Mouse (Mus musculus): ENCODE data around the gene Cd177. TPM values are rescaled to one million over a fixed set of nuclear protein-coding genes. Genes with fewer than 3 reads are reported as not detected.
"Not testable (repeated sequence)": the region's sequence is repeated elsewhere in the genome, so short reads cannot be mapped to it uniquely, and the experiment has no call there.

The Cd177 gene
- not detected in 2 replicates for polyA plus RNA-seq (2016; fragmentation: Nextera tagmentation; extraction: Ambion mirVana)

DNA sequence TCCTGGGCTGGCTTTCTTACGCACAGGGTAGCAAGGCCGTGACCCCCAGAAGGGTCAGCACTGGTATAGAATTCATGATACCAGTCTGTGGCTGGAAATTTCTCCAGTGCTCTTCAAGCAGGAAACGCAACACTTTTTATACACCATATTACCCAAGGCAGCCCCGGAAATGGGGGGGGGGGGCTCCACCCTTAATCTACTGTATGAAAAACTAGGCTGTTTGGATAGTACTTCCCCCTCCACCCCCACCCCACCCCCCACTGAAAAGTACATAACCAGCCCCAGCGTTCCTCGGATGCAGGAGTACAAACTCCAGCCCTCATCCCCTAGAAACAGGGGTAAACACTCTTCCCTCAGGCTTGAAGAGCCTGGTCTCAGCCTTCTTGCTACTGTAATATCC lies at the start of gene Cd177:
Gene Cd177, minus strand, starts transcription at position 101 of the 400 bp plus-strand sequence.
- Histone ChIP-seq H3K4me1 (no peaks in the 10 kb centered on the region), H3K27me3 (ENCODE audit: low read depth, poor library complexity, severe bottlenecking) (no peaks in the 10 kb centered on the region), H3K36me3 (no peaks in the 10 kb centered on the region), H3K27ac (no peak within 1 kb of the TSS), H3K4me3 (no peak within 1 kb of the TSS), H3K9me3 (replicated peaks) (no peaks in the 10 kb centered on the region)
- no peak for DNase-seq (ENCODE audit: low spot score)
- WGBS: 84% methylated on average over 6 of the region's 6 CpGs

DNA sequence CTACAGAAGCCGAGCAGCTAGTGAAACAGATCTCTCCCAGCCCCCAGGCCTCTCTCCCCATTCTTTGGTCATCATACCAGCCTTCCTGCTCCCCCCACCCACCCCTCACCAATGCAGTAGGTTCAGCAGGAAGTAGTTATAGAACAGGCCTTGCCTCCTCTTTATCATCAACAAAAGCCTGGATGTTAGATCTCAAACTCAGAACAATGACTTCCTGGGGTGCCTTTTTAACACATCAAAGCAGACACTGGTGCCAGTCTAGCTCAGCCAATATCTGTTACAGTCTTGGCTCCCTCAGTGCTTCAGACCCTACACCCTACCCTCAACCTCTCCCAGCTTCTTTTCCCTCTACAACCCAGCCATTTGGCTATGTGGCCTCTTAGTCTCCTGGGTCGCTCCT lies 48.9 kb upstream of the Cd177 start:
- H3K9me3 ChIP-seq (replicated peaks): no peaks in the 10 kb centered on the region
- no peaks in the 10 kb centered on the region for H3K27me3 ChIP-seq (ENCODE audit: low read depth, poor library complexity, severe bottlenecking)
- 25% methylated on average over 2 of the region's 2 CpGs for WGBS
- DNase-seq (ENCODE audit: low spot score): no peak
- no peak overlapping the region for H3K4me3 ChIP-seq
- H3K36me3 ChIP-seq: no peaks in the 10 kb centered on the region
- no peak overlapping the region for H3K27ac ChIP-seq
- no peaks in the 10 kb centered on the region for H3K4me1 ChIP-seq

DNA sequence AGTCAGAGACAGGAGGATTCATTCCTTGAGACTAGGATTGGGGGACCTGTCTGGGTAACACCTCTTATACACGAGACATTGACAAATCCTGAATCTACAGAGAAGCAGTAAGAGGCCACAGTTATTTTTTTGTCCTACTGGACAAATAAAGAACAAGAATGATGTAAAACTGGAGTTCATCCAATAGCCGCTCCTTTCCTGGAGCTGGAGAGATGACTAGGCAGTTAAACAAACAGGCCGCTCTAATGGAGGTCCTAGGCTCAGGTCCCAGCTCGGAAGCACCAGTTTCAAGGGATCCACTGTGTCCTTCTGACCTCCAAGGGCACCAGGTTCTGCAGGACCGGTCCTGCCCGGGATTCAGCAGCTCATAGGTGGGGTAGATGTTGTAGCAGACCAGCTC lies 44.7 kb upstream of the Cd177 start:
- Histone ChIP-seq H3K9me3 (replicated peaks) (no peaks in the 10 kb centered on the region), H3K4me1 (no peaks in the 10 kb centered on the region), H3K4me3 (no peak overlapping the region), H3K27ac (no peak overlapping the region), H3K27me3 (ENCODE audit: low read depth, poor library complexity, severe bottlenecking) (no peaks in the 10 kb centered on the region), H3K36me3 (no peaks in the 10 kb centered on the region)
- DNase-seq (ENCODE audit: low spot score): no peak
- WGBS: 73% methylated on average over 6 of the region's 6 CpGs

DNA sequence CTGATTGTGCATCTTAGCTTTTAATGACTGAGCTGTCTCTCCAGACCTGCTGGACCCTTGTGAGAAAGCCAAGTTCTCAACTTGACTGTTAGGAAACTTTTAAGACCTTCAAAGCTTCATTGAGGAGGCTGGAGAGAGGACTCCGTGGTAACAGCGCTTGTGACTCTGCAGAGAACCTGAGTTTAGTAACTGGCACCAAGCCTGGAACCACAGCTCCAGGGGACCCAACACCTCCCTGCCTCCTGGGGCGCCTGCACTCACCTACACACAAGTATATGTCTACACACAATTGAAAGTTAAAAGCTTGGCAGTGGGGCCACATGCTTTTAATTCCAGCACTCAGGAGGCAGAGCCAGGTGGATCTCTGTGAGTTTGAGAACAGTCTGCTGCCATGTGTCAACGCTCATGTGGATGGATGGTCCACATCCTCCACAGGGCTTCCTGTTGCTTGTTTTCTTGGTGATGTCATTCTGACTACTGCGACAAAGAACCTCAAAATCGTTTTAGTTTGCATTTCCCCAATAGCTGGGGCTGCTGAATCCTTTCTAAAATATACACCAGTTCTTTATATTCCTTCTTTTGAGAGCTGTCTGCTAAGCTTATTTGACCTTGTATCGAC lies 42.1 kb upstream of the Cd177 start:
- no peak overlapping the region for H3K4me3 ChIP-seq
- H3K4me1 ChIP-seq: no peaks in the 10 kb centered on the region
- H3K36me3 ChIP-seq: no peaks in the 10 kb centered on the region
- 74% methylated on average over 7 of the region's 7 CpGs for WGBS
- no peak for DNase-seq (ENCODE audit: low spot score)
- no peak overlapping the region for H3K27ac ChIP-seq
- H3K9me3 ChIP-seq (replicated peaks): no peaks in the 10 kb centered on the region
- H3K27me3 ChIP-seq (ENCODE audit: low read depth, poor library complexity, severe bottlenecking): no peaks in the 10 kb centered on the region

DNA sequence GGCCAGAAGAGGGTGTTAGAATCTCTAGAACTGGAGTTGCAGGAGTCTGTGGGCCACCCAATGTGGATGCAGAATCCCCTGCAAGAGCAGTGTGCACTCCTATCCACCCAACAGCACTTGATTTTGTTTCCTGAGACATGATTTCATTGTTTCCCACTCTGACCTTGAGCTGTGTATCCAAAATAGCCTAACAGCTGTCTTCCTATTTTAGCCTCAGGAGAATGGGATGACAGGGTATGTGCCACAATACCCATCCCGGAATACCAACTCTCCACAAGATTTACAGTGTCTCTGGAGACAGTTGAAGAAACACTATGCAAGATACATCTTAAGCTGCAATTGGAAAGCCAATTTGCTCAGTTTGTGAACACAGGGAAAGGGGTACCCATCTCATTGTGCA lies 37.8 kb upstream of the Cd177 start:
- Histone ChIP-seq H3K27ac (no peak overlapping the region), H3K27me3 (ENCODE audit: low read depth, poor library complexity, severe bottlenecking) (no peaks in the 10 kb centered on the region), H3K4me3 (no peak overlapping the region), H3K36me3 (no peaks in the 10 kb centered on the region), H3K9me3 (replicated peaks) (0 out of 2 replicates have a peak, but pooled peaks cover 2% of the 10 kb centered on the region), H3K4me1 (no peaks in the 10 kb centered on the region)
- DNase-seq (ENCODE audit: low spot score): no peak
- 88% methylated on average over 1 of the region's 1 CpGs for whole genome bisulfite sequencing

DNA sequence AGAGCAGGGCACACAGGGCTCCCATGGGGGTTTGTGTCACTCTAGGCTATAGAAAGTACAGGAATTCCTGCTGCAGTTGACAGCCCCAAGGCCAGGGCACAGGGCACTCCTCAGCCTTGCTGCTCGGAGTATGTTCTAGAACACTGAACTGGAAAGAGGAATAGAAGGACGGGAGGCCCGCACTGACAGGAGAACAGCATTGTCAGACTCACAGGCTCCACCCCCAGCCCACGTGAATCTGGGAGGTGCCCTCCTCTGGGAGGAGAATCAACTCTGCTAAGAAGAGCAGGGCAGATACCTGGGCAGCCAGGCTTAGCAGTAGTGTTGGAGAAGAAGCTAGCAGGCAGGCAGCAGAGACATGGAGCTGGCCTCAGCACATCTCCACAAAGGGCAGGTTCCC lies 16.8 kb upstream of the Cd177 start, which contains the start of gene Ceacam10:
Gene Ceacam10, plus strand, starts transcription at position 289 of the 400 bp plus-strand sequence.
- not testable (repeated sequence) for H3K27me3 ChIP-seq (ENCODE audit: low read depth, poor library complexity, severe bottlenecking); H3K36me3 ChIP-seq; H3K4me1 ChIP-seq; H3K9me3 ChIP-seq (replicated peaks); H3K4me3 ChIP-seq; H3K27ac ChIP-seq; DNase-seq (ENCODE audit: low spot score)
- 39% methylated on average over 4 of the region's 4 CpGs for whole genome bisulfite sequencing

DNA sequence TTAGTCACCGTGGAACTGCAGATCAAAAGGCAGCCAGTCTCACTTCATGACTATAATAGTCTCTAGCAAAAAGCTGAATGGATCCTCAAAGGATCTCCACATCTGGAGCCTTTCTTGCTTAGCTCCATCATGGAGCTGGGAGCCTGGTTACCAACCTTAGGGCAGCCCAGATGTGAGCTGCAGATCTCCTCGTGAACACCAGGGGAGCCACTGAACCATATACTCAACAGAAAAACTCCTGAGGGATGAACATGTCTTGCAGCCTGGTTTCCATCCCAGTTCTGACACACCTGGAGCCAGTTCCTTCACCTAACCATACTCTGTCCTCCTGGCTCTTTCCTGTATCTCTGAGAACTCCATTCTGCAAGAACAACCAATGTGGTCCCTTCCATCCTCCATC lies 16.0 kb upstream of the Cd177 start:
- Histone ChIP-seq H3K36me3 (no peaks in the 10 kb centered on the region), H3K27me3 (ENCODE audit: low read depth, poor library complexity, severe bottlenecking) (no peaks in the 10 kb centered on the region), H3K27ac (no peak overlapping the region), H3K9me3 (replicated peaks) (no peaks in the 10 kb centered on the region), H3K4me3 (no peak overlapping the region), H3K4me1 (no peaks in the 10 kb centered on the region)
- WGBS: 78% methylated on average over 2 of the region's 2 CpGs
- no peak for DNase-seq (ENCODE audit: low spot score)

DNA sequence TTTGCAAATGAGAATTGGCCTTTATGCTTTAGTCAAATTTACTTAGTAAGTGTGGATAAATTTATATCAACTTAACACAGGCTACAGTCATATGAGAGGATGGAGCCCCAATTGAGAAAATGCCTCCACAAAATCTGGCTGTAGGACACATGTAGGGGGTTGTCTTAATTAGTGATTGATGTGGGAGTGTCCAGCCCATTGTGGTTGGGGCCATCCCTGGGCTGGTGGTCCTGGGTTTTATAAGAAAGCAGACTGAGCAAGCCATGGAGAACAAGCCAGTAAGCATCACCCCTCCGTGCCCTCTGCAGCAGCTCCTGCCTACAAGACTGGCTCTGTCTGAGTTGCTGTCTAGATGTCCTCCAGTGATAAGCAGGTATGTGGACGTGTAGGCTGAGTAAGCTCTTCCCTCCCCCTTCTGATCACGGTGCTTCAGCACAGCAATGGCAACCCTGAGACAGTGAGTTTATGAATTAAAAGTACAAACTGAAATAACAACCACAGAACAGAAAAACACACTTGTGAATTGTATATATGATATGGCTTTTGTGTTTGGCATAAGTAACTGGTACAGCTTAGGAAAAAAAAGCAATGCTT lies 13.9 kb upstream of the Cd177 start:
- Histone ChIP-seq H3K27me3 (ENCODE audit: low read depth, poor library complexity, severe bottlenecking) (no peaks in the 10 kb centered on the region), H3K36me3 (no peaks in the 10 kb centered on the region), H3K4me1 (no peaks in the 10 kb centered on the region), H3K27ac (no peak overlapping the region), H3K9me3 (replicated peaks) (no peaks in the 10 kb centered on the region), H3K4me3 (no peak overlapping the region)
- no peak for DNase-seq (ENCODE audit: low spot score)
- 65% methylated on average over 3 of the region's 3 CpGs for WGBS

DNA sequence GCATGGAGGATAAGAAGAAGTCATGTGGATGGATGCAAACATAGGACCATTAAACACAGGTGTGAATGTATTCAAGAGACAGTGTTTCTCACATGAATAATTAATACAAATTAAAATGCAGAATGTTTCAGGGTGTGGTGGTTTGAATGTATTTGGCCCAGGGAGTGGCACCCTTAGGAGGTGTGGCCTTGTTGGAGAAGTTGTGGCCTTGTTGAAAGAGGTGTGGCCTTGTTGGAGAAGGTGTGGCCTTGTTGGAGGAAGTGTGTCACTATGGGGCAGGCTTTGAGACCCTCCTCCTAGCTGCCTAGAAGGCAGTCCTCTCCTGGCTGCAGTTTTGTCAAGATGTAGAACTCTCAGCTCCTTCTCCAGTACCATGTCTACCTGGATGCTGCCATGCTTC lies 11.2 kb upstream of the Cd177 start:
- Histone ChIP-seq H3K4me3 (no peak overlapping the region), H3K27ac (no peak overlapping the region), H3K27me3 (ENCODE audit: low read depth, poor library complexity, severe bottlenecking) (no peaks in the 10 kb centered on the region), H3K9me3 (replicated peaks) (no peaks in the 10 kb centered on the region), H3K4me1 (no peaks in the 10 kb centered on the region), H3K36me3 (no peaks in the 10 kb centered on the region)
- DNase-seq (ENCODE audit: low spot score): no peak

DNA sequence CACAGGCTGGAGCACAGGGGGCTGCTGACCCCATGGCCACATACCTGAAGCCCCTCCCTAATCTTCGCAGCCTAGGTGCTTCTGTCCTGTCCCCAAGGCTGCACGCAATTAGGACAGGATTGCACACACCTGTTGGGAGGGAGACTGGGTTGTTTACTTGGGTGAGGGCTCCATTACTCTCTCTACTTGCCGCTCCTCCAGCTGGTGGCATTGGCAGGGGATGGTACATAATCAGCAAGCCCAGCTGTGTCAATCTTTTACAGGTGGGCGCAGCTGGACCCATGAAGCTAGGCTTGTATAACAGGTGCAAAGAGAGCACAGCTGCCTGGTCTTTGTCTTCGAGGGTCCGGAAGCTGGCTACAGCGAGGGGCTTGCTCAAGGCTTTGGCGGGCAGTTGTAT lies 2.5 kb upstream of the Cd177 start:
- Histone ChIP-seq H3K36me3 (no peaks in the 10 kb centered on the region), H3K27me3 (ENCODE audit: low read depth, poor library complexity, severe bottlenecking) (no peaks in the 10 kb centered on the region), H3K4me1 (no peaks in the 10 kb centered on the region), H3K9me3 (replicated peaks) (no peaks in the 10 kb centered on the region), H3K4me3 (no peak overlapping the region), H3K27ac (no peak overlapping the region)
- WGBS: 93% methylated on average over 8 of the region's 8 CpGs
- DNase-seq (ENCODE audit: low spot score): no peak

DNA sequence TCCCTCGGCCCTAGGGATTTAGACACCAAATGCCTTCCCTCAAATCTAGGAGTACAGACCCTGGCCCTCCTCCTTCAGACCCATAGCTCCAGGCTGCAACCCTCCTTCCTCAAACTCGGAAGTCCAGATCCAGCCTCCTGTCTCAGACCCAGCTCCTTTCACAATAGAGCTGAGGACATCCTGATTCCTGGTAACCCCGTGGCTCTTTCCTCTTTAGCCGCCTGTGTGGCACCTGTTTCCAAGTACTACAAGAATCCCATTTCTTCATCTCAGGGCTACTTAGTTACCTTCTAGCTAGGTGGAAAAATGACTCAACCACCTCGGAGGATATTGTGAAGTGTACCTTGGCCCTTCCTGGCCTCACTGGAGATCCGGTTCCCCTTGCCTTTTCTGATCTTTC lies 1.1 kb upstream of the Cd177 start:
- Histone ChIP-seq H3K9me3 (replicated peaks) (no peaks in the 10 kb centered on the region), H3K4me1 (no peaks in the 10 kb centered on the region), H3K27me3 (ENCODE audit: low read depth, poor library complexity, severe bottlenecking) (no peaks in the 10 kb centered on the region), H3K36me3 (no peaks in the 10 kb centered on the region), H3K4me3 (no peak overlapping the region), H3K27ac (no peak overlapping the region)
- WGBS: 80% methylated on average over 6 of the region's 6 CpGs
- no peak for DNase-seq (ENCODE audit: low spot score)

DNA sequence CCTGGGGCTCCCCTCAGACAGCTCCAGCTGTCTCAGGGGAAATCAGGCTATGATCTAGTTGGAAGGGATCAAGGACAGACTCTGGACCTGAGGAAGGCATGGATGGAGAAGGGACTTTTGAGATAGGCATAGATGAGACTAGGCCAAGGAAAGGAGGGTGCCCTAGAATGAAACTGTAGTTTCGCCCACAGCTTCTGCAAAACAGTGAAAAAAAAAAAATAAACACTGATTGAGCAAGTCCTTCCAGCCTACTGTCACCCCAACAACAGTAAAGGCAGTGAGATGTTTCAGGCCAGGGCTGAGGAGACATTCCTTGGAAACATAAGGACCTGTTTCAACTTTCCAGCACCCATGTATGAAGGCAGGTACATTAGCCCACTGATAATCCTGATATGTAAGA lies 1.6 kb downstream of the Cd177 start:
- H3K9me3 ChIP-seq (replicated peaks): no peaks in the 10 kb centered on the region
- no peak for DNase-seq (ENCODE audit: low spot score)
- no peak overlapping the region for H3K4me3 ChIP-seq
- no peaks in the 10 kb centered on the region for H3K27me3 ChIP-seq (ENCODE audit: low read depth, poor library complexity, severe bottlenecking)
- WGBS: 88% methylated on average over 1 of the region's 1 CpGs
- no peak overlapping the region for H3K27ac ChIP-seq
- no peaks in the 10 kb centered on the region for H3K36me3 ChIP-seq
- H3K4me1 ChIP-seq: no peaks in the 10 kb centered on the region

DNA sequence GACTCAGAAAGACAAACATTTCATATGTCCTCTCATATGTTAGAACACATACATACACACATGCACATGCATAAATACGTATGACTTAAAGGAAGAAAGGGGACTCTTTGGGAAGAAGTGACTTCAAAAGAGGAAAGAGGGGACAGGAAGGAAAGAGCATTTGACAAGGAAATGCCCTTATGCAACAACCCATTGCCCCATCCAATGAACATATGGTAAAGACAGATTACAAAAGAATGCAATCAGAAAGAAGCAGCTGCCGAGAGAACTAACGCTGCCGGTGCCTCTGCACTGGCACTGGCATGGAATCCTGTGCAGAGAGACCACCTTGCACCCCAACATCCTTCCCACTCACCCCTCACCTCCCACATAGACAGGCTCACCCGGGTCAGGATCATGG lies 6.6 kb downstream of the Cd177 start:
- Histone ChIP-seq H3K9me3 (replicated peaks) (no peaks in the 10 kb centered on the region), H3K27ac (no peak overlapping the region)

DNA sequence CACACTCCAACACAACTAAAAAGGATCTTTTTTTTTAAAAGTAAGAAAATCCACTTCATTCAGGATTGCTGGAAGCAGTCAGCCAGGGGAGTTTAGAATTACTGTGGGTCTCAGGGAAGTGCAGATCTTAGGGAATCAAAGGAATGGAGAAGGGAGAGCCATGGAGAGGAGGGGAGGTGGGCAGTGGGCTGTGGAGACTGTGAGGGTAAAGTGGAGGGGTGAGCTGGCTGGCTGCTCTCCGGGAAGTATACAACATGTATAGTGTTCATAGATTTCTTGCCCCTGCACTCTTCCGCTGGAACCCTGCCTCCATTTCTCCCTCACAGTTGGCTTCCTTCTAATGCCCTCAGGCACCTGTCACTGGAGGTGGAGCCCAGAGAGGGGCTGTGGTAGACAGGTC lies 8.5 kb downstream of the Cd177 start:
- no peaks in the 10 kb centered on the region for H3K36me3 ChIP-seq
- no peak overlapping the region for H3K4me3 ChIP-seq
- no peaks in the 10 kb centered on the region for H3K27me3 ChIP-seq (ENCODE audit: low read depth, poor library complexity, severe bottlenecking)
- H3K9me3 ChIP-seq (replicated peaks): no peaks in the 10 kb centered on the region
- WGBS: 68% methylated on average over 2 of the region's 2 CpGs
- DNase-seq (ENCODE audit: low spot score): no peak
- no peak overlapping the region for H3K27ac ChIP-seq
- no peaks in the 10 kb centered on the region for H3K4me1 ChIP-seq

More for the DNA sequence above, 6.6 kb downstream of the Cd177 start:
- Histone ChIP-seq H3K4me3 (no peak overlapping the region), H3K36me3 (no peaks in the 10 kb centered on the region), H3K27me3 (ENCODE audit: low read depth, poor library complexity, severe bottlenecking) (no peaks in the 10 kb centered on the region), H3K4me1 (no peaks in the 10 kb centered on the region)
- no peak for DNase-seq (ENCODE audit: low spot score)
- 85% methylated on average over 5 of the region's 5 CpGs for whole genome bisulfite sequencing
